Comparison of ENCODE assay signal across 25 mouse cellular contexts in genomic region chrX:12879233-12879632, GRCm38 (mm10).
DNase-seq lines count a peak whose midpoint lies in the region; ATAC-seq lines count a peak whose summit lies in the region.
"Had no signal": no experiment of that assay in that cellular context is flagged by ENCODE, and none has a peak within 500 bp of the region (broad histone marks: within the 10 kb centered on the region; RNA-seq: fewer than 3 reads in every experiment).

No protein-coding gene starts in this region.

- WGBS in forebrain, embryonic 16.5 days = 51% methylated on average over 3 of the region's 3 CpGs
- WGBS in forebrain, embryonic 11.5 days = 87% methylated on average over 3 of the region's 3 CpGs
- WGBS in hindbrain, embryonic 14.5 days = 61% methylated on average over 3 of the region's 3 CpGs
- 52% methylated on average over 3 of the region's 3 CpGs for WGBS in hindbrain, embryonic 10.5 days
- WGBS in midbrain, embryonic 15.5 days = 53% methylated on average over 3 of the region's 3 CpGs

- ATAC-seq in forebrain, embryonic 16.5 days = peak; percentile 45; the same call in 1 of the 2 replicates
- no peak for ATAC-seq in forebrain, embryonic 11.5 days (replicated peaks; ENCODE audit: low FRiP score)
- peak; percentile 40; the same call in 1 of the 2 replicates for ATAC-seq in hindbrain, embryonic 14.5 days (ENCODE audit: low FRiP score)
- peak; percentile 79 for ATAC-seq in midbrain, embryonic 15.5 days (replicated peaks)
- ATAC-seq: intestine, postnatal 0 days; liver, embryonic 12.5 days; liver, postnatal 0 days; Patski had no signal

- H3K36me3 ChIP-seq in forebrain, embryonic 16.5 days (ENCODE audit: control insufficient read depth, insufficient read depth) = no peaks in the 10 kb centered on the region
- H3K36me3 ChIP-seq in forebrain, embryonic 11.5 days (ENCODE audit: control insufficient read depth, insufficient read depth, low read length) = no peaks in the 10 kb centered on the region
- no peaks in the 10 kb centered on the region for H3K36me3 ChIP-seq in hindbrain, embryonic 14.5 days (replicated peaks; ENCODE audit: control insufficient read depth, insufficient read depth)
- H3K36me3 ChIP-seq in hindbrain, embryonic 10.5 days = no peaks in the 10 kb centered on the region
- H3K36me3 ChIP-seq in midbrain, embryonic 15.5 days (replicated peaks) = no peaks in the 10 kb centered on the region
- H3K36me3 ChIP-seq: limb, embryonic 13.5 days; liver, embryonic 12.5 days; stomach, embryonic 15.5 days had no signal

- no peak for DNase-seq in forebrain, embryonic 11.5 days (ENCODE audit: low spot score)
- no peak for DNase-seq in hindbrain, embryonic 14.5 days (ENCODE audit: low spot score)
- no peak for DNase-seq in hindbrain, embryonic 10.5 days (ENCODE audit: low spot score)
- peak; percentile 33 for DNase-seq in brain, adult 2 months (ENCODE audit: low read depth, low spot score)
- DNase-seq in kidney, postnatal 36 days = no peak
- DNase-seq: adrenal gland, postnatal 10 days; cerebellum, adult 11 months; cerebellum, adult 9-10 months; cerebellum, postnatal 36 days; gastrocnemius, postnatal 10 days; heart, postnatal 14 days; kidney, postnatal 14 days; liver, postnatal 0 days; lung, postnatal 4 days; right cerebral cortex, postnatal 25 days had no signal

- H3K9ac ChIP-seq in forebrain, embryonic 16.5 days (replicated peaks; ENCODE audit: low read depth, low read length) = no peak overlapping the region
- no peak overlapping the region for H3K9ac ChIP-seq in forebrain, embryonic 11.5 days (ENCODE audit: low read length)
- H3K9ac ChIP-seq in hindbrain, embryonic 14.5 days = no peak overlapping the region
- H3K9ac ChIP-seq in midbrain, embryonic 15.5 days = no peak overlapping the region
- H3K9ac ChIP-seq: limb, embryonic 13.5 days; liver, embryonic 12.5 days; liver, postnatal 0 days; stomach, embryonic 15.5 days had no signal

- H3K9me3 ChIP-seq in forebrain, embryonic 16.5 days (ENCODE audit: control insufficient read depth, low read length) = no peaks in the 10 kb centered on the region
- H3K9me3 ChIP-seq in forebrain, embryonic 11.5 days (ENCODE audit: control insufficient read depth, low read length) = no peaks in the 10 kb centered on the region
- H3K9me3 ChIP-seq in hindbrain, embryonic 14.5 days (ENCODE audit: control insufficient read depth, low read length) = no peaks in the 10 kb centered on the region
- H3K9me3 ChIP-seq in hindbrain, embryonic 10.5 days = no peaks in the 10 kb centered on the region
- H3K9me3 ChIP-seq in midbrain, embryonic 15.5 days = no peaks in the 10 kb centered on the region
- H3K9me3 ChIP-seq: limb, embryonic 13.5 days; liver, embryonic 12.5 days; megakaryocyte, embryonic 14.5 days; stomach, embryonic 15.5 days had no signal

- no peak overlapping the region for H3K27ac ChIP-seq in forebrain, embryonic 16.5 days (ENCODE audit: low read length)
- H3K27ac ChIP-seq in forebrain, embryonic 11.5 days (ENCODE audit: low read depth, low read length) = no peak overlapping the region
- no peak overlapping the region for H3K27ac ChIP-seq in hindbrain, embryonic 14.5 days
- H3K27ac ChIP-seq in hindbrain, embryonic 10.5 days = no peak overlapping the region
- no peak overlapping the region for H3K27ac ChIP-seq in midbrain, embryonic 15.5 days
- H3K27ac ChIP-seq: layer of hippocampus, adult 2 months; limb, embryonic 13.5 days; liver, embryonic 12.5 days; stomach, embryonic 15.5 days had no signal

- no peaks in the 10 kb centered on the region for H3K4me1 ChIP-seq in forebrain, embryonic 16.5 days (replicated peaks; ENCODE audit: control insufficient read depth, insufficient read depth, low read length)
- H3K4me1 ChIP-seq in forebrain, embryonic 11.5 days (replicated peaks; ENCODE audit: control insufficient read depth, insufficient read depth, low read length) = no peaks in the 10 kb centered on the region
- no peaks in the 10 kb centered on the region for H3K4me1 ChIP-seq in hindbrain, embryonic 14.5 days (replicated peaks; ENCODE audit: control insufficient read depth, insufficient read depth, low read length)
- H3K4me1 ChIP-seq in hindbrain, embryonic 10.5 days (replicated peaks) = peaks cover 5% of the 10 kb centered on the region; the same call in 1 of the 2 replicates
- no peaks in the 10 kb centered on the region for H3K4me1 ChIP-seq in midbrain, embryonic 15.5 days
- H3K4me1 ChIP-seq: limb, embryonic 13.5 days; liver, embryonic 12.5 days; megakaryocyte, embryonic 14.5 days; stomach, embryonic 15.5 days had no signal

- H3K4me3 ChIP-seq in forebrain, embryonic 16.5 days (replicated peaks; ENCODE audit: low read length) = no peak overlapping the region
- H3K4me3 ChIP-seq in forebrain, embryonic 11.5 days (ENCODE audit: low read depth, low read length) = no peak overlapping the region
- H3K4me3 ChIP-seq in hindbrain, embryonic 14.5 days (replicated peaks; ENCODE audit: low read length) = no peak overlapping the region
- no peak overlapping the region for H3K4me3 ChIP-seq in hindbrain, embryonic 10.5 days
- H3K4me3 ChIP-seq in midbrain, embryonic 15.5 days = no peak overlapping the region
- H3K4me3 ChIP-seq: layer of hippocampus, adult 2 months; left cerebral cortex, adult 2 months; limb, embryonic 13.5 days; liver, embryonic 12.5 days; megakaryocyte, embryonic 14.5 days; stomach, embryonic 15.5 days had no signal

- no peak overlapping the region for H3K4me2 ChIP-seq in forebrain, embryonic 16.5 days (ENCODE audit: low read length)
- no peak overlapping the region for H3K4me2 ChIP-seq in forebrain, embryonic 11.5 days (ENCODE audit: low read depth, low read length, severe bottlenecking)
- H3K4me2 ChIP-seq in hindbrain, embryonic 14.5 days (replicated peaks) = no peak overlapping the region
- no peak overlapping the region for H3K4me2 ChIP-seq in midbrain, embryonic 15.5 days
- H3K4me2 ChIP-seq: limb, embryonic 13.5 days; liver, embryonic 12.5 days; stomach, embryonic 15.5 days had no signal

- no peaks in the 10 kb centered on the region for H3K27me3 ChIP-seq in forebrain, embryonic 16.5 days (replicated peaks; ENCODE audit: control insufficient read depth, insufficient read depth, low read length)
- no peaks in the 10 kb centered on the region for H3K27me3 ChIP-seq in forebrain, embryonic 11.5 days (ENCODE audit: control insufficient read depth, insufficient read depth, low read length)
- no peaks in the 10 kb centered on the region for H3K27me3 ChIP-seq in hindbrain, embryonic 14.5 days (ENCODE audit: control insufficient read depth, insufficient read depth, low read length)
- peaks cover 6% of the 10 kb centered on the region; the same call in 1 of the 2 replicates for H3K27me3 ChIP-seq in hindbrain, embryonic 10.5 days (ENCODE audit: insufficient read depth, poor library complexity, severe bottlenecking)
- no peaks in the 10 kb centered on the region for H3K27me3 ChIP-seq in midbrain, embryonic 15.5 days (replicated peaks)
- H3K27me3 ChIP-seq: limb, embryonic 13.5 days; megakaryocyte, embryonic 14.5 days; Patski; stomach, embryonic 15.5 days had no signal
